Mouse (Mus musculus): Measurements from ENCODE around the gene Slc15a4.

GRCm38 (mm10) chr5:127648046-127648445 is 15.3 kb upstream of the Slc15a4 start:
- peak; percentile 59 for TF ChIP-seq CTCF (IDR thresholded peaks at IDR 0.05; ENCODE audit: extremely low read depth, insufficient read depth, low read length)
- no peak for TF ChIP-seq POLR2A (IDR thresholded peaks at IDR 0.05; ENCODE audit: extremely low read depth, insufficient read depth, low read length)

Measured in cortical plate, adult 2 months (tissue).